Mouse (Mus musculus) heart, postnatal 25 days (tissue): ENCODE measurements around the gene Fbxl3. TPM values are rescaled to one million over a fixed set of nuclear protein-coding genes. Genes with fewer than 3 reads are reported as not detected.

Experiments
- DNase-seq: peaks from one replicate; pipeline ENCODE4 v3.0.0; 2022; ENCODE audit warnings: low spot score
- intact Hi-C: fragments of 180-260 bp; cut with DNase I; formaldehyde crosslinking; loops from one replicate; pipeline ENCODE4 v1.15.1; 2025
- total RNA-seq, 2 experiments: library from RNA; stranded (reverse); gene quantifications; 2 replicates each; pipeline ENCODE4 v1.2.3; 2021

Gene Fbxl3
- total RNA-seq, 2 experiments from 2014 or later = 53.9 to 55.5 TPM

DNA sequence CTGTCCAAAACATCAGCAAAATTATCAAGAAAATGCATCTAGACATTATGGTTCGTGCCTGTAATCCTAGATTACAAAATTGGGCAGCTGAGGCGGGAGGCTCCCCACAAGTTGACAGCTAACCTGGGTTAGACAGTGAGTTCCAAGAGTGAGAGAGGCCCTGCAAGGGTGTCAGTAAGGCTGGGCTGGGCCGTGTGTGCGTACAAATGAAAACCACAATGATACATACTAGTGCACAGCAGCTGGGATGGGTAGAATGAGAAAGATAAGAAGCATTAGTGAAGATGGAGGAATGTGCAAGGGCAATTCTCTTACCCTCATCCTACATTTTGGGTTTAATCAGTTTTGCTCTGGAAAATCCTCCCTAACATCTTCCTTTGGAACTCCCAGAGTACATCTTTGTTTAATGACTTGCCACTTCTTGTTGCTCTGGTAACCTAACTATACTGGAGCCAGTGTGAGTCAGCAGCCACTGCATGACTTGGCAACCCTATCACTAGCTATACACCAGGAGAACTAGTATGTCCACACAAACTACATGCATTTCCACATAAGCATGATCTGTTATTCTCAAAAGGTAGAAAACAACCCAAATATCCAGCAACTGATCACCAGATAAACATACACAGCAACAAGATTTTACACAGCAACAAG is 12.6 kb downstream of the Fbxl3 start:
- no peak for DNase-seq
- intact Hi-C loops = no loop called here

DNA sequence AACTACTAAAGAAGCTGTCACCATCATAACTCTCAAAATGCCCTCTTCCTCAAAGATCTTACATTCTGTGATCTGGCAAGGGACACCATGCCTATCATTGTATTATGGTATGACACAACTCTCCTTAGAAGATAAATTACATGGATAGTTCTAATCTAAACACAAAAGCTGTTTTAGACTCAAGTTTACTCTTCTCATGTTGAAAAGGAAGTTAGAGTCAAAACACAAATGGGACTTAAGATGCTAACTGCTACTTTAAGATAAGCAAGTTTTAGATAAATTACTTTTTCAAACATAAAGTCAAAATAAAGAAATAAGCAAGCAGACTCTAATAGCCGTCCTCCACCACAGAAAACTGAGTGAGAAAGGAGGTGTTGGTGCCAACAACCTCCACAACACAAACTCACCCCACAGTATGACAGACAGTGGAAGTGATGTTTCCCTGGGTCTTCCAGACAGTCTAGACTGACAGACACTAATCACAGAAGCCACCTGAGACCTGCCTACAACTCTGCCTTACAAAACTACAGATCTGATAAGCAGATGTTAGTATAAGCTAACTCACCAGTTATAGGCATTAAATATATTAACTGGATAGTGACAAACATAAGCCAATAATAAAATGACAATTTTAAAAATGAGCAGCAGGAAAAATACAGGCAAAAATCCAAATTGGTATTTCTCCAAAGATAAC is 13.4 kb downstream of the Fbxl3 start:
- intact Hi-C loops = no loop called here
- no peak for DNase-seq

DNA sequence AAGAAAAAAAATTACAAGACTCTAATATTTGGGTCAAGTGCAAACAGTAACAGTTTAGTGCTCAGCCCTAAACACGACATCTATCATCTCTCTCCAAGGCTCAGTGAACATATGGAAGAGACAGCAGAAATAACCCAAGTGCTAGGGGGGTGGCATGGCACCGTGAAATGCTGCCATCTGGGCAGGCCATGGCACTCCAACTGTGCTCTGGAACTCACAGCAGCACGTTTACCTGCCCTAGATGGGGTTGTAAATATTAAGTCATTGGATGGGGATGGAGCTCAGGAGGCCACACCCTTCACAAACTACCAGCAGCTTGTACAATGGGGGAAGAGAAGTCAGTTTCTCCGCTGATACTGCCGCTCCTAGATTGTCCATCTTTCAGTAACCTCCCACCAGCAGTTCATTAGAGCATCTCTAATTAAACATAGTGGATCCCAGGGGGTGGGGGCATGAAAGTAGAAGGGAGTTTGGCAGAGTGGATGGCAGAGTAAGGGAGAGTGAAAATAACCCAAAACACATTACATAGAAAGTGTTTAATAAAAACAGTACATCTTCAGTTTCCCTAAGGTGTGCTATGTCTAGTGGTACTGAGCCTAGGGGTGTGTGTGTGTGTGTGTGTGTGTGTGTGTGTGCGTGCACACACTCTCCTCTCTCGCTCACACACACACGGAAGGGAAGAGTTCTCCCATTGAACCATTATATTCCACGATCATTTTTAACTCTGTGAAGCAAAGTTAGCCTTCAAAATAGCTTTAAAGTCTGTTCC is 20.0 kb downstream of the Fbxl3 start:
- intact Hi-C loops = no loop called here
- DNase-seq = no peak

DNA sequence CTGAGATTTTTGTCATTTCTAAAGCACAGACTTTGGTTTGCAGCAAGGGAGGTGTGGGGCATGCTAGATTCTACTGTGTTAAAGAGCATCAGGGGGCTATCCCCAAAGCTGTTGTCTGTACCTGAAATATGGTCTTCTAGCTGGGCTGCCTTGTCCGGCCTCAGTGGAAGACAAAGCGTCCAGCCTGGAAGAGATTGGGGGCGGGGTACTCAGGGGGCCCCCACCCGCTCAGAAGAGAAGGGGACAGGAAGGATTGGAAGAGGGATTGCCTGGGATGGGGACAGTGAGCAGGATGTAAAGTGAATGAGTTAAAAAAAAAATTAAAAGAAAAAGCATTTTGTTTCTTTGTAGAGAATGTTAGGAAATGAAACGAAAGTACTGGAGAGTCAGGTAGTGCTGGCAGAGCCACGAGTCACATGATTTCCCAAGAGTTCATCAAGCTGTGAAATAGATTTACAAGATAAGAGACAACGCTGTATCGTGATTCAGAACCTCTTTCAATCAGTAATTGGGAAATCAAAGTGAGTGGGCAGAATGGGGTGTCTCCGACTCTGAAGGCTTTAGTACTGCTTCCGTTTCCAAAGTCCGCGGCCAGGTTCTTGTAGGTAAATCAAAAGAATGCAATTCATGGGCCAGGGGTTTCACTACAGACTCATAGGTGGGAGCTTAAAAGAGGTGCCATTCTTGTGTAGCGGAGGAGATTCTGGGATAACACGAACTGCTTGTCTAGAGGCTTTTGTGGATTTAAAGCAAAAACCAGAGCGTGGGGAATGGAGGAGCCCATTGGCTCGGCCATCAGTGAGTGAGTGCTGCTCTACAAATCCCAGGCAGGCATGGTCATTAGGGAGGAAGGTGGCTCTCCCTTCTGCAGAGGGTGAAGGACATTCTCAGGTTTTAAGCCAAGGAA is 21.1 kb downstream of the Fbxl3 start:
- no peak for DNase-seq
- intact Hi-C loops = no loop called here

DNA sequence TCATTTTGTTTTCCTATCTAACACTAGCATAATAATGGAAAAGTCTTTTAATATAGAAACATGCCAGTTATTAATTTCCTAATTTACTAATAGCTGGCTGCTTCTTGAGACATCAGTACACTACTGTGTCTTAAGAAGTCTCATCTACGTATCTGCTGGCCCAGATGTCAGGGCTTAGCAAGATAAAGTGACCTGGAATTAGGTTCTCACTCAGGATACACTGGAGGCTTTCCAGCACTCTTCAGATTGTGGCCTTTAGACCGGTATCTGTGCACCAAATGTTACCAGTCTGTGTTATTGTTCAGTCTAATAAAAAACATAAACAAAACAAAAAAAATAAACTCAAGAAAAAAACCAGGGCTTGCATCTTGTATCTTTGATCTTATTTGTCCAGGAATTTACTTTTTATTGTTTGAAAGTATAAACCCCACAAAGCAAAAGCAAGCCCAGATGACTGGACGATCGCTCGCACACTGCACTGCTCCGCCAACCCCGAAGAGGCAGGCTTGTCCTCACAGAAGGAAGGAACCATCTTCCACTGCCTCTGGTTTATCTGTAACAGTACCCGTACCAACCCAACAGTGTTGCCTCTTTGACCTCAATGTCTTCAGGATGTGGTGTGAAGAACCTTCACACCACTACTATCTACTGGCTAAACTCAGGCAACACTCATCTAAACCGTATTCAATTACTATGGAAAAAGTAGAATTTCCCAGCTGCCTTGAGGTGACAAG is 21.9 kb downstream of the Fbxl3 start:
- intact Hi-C loops = no loop called here
- no peak for DNase-seq

DNA sequence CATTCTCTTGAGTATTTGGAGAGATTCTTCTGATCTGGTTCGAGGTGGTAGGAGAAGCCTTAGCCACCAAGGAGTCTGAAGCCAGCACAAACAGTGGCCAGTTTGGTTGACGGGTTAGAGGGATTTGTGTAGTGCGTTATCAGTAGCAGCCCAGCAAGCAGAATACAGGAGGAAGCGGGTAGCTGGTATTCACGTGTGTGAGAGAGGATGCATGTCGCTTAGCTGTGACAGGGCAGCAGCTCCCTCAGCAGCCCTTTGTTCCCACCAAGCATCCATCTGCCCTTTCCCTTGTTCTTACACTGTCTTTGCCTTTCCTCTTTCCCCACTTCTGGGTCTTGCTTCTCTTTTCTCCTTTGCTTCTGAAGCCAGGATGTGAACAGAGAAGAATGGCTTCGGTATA is 24.2 kb downstream of the Fbxl3 start:
- no peak for DNase-seq
- intact Hi-C loops = no loop called here

DNA sequence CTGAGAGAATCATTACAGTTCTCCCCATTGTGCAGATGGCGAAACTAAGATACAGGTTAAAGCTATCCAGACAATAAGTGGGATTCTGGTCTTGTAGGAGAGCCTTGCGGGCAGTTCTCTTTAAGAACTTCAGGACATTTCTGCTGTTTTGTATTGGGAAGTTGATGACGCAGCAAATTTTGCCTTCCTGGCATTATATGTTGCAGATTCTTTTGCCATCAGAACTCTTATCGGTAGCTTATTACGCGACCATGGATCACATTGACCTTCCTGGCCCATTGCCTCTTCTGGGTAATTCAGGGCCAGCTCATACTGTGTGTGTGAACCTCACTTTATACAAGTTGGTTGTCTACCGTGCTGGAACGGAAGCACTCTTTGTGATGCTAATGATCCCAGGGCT is 25.5 kb downstream of the Fbxl3 start:
- no peak for DNase-seq
- intact Hi-C loops = loop anchor here (5.0 kb wide), 1 partner anchor 463 kb away; no protein-coding TSS in a partner anchor

DNA sequence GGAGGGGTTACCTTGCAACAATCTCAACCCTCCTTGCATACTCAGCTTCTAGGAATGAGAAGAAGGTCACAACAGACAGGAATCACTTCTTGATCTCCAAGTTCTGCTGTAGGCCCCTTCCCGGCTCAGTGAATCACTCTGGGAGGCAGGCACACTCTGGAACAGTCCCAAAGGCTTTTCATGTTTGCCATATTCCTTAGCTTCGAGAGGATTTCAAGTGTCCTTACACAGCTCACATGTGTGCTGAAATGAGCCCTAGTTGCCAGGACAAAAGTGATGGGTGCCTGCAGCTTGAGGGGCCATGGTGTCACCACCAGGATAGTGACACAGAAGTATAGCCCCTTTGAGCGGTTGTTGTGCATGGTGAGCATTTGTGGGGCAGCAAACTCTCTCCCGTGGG is 26.6 kb downstream of the Fbxl3 start:
- DNase-seq = no peak
- intact Hi-C loops = loop anchor here (5.0 kb wide), 1 partner anchor 465 kb away; no protein-coding TSS in a partner anchor

DNA sequence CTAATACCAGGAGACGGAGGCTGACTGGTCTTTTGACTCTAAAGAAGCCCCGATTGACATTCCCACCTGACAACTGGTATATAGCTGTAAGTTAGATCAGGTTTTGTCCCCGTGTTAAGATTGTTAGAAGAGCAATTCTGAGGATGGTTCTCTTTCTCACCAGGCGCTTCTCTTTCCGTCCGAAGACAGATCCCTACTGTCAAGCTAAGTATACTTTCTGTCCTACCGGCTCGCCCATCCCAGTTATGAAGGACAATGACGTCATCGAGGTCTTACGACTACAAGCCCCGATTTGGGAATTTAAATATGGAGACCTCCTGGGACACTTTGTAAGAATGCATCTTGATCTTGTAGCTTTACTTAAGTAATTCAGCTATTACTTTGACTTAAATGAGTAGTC is 27.9 kb downstream of the Fbxl3 start:
- intact Hi-C loops = loop anchor here (5.0 kb wide), 1 partner anchor 466 kb away; no protein-coding TSS in a partner anchor
- no peak for DNase-seq

DNA sequence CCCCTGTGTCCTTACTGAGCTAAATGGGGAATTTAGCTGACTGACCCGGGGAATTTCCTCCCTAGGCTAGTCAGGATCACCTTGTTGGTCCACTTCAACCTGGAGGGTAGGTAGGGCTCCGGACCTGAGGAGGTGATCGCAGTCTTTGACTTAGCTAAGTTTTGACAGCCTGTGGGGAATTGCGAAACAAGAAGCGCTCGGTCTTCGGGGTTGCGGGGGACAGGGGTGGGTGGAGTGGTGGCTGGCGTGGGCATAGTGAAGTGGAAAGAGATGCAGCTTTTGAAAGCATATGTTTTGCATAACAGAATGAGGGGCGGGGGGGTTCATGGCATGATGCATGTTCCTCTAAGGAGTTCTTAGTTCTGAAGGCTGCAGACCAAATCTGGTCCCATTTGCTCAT is 28.6 kb downstream of the Fbxl3 start:
- no peak for DNase-seq

DNA sequence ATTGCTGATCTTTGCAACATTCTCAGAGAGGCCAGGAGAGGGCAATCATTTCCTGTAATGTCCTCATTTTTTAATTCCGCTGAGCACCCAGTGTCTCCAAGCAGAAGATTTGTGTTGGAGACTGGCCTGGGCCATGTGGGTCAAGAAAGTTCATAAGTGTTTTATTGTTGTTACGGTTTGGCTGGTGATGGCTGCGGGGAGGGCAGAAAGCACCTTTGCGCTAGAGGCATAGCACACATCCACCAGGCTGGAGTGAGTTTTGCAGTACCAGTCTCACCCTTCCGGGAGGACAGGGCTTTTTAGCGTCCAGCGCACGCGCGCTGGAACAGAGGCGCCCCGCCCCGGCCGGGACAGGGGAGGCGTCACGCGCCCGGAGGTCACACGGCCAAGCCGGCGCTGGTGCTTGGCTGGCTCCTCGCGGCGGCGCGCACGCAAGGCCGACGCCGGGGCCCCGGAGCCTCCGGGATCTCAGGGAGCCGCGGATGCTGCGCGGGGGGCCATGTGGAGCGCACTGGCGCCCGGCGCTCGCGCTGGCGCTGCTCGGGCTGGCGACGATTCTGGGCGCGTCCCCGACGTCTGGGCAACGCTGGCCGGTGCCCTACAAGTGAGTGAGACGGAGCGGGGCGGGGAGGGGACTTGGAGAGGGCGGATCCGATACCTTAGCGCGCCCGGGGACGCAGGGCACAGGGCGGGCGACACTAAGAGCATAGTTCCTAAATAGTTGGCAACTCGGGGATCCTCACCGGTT is 29.3 kb downstream of the Fbxl3 start, which contains the start of gene Cln5:
Gene Cln5, plus strand, starts transcription at position 353 of the 748 bp plus-strand sequence.
- intact Hi-C loops = loop anchor here (1.0 to 5.0 kb wide), 2 partner anchors 28 to 467 kb away; no protein-coding TSS in a partner anchor

More for the DNA sequence above, 28.6 kb downstream of the Fbxl3 start:
- intact Hi-C loops = loop anchor here (1.0 to 5.0 kb wide), 2 partner anchors 28 to 467 kb away; no protein-coding TSS in a partner anchor

DNA sequence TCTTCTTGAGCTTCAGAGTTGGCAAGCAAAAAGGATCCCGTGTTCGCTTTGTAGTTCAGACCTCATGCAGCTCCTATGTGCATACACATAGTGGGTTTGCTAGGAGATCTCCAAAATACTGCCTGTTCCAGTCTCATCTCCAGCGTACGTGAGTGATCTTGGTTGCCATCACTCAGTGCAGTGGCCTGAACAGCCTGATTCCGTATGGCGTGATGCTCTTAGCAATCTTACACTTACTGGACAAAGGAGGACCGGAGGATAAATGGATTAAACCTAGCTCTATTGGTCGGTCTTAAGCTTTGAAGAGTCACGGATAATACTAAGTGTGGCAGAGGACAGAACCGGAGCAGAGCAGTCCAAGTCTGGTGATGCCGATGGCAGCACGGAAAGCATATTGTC is 29.9 kb downstream of the Fbxl3 start:
- DNase-seq = no peak
- intact Hi-C loops = no loop called here

More for the DNA sequence above, 29.3 kb downstream of the Fbxl3 start, which contains the start of gene Cln5:
- DNase-seq = peak; percentile 94

DNA sequence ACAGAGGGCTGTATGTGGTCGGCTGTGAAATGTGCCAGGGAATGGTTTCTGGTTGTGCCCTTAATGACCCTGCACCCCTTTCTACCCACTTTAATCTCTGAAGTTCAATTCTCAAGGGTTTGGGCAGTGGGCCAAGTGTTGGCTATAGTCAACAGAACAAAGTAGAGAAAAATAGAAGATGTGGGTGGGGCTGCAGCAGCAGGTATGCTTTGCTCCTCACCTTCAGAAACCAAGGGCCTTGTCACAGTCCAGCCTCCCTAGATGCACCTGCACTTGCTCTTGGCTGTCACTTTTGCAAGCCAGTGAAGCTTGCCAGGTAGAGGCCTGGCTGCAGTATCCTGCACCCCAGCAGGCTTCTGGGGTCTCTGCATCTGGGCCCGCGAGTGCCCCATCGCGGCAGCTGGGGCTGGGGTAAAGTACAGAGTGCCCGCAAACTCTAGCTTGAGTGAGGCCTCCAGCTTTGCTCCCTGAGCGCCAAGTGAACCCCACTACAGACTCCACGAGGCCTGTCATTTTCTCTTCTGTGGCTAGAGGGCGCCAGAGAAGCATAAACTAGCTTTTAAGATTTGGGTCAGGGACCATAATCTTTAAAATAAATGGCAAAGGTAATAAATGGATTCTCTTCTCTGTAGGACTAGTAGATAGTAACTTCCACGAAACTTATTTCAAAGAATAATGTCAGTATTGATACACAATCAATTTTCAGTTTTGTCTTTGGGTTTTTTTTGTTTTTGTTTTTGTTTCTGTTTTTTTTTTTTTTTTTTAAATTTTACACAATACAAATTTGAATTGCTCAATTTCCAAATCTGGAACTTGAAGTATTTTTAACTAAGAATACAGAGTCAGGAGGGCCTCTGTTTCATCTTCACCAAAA is 33.8 kb downstream of the Fbxl3 start:
- intact Hi-C loops = loop anchor here (2.0 kb wide), 1 partner anchor 65 kb away; no protein-coding TSS in a partner anchor
- peak; percentile 19 for DNase-seq

DNA sequence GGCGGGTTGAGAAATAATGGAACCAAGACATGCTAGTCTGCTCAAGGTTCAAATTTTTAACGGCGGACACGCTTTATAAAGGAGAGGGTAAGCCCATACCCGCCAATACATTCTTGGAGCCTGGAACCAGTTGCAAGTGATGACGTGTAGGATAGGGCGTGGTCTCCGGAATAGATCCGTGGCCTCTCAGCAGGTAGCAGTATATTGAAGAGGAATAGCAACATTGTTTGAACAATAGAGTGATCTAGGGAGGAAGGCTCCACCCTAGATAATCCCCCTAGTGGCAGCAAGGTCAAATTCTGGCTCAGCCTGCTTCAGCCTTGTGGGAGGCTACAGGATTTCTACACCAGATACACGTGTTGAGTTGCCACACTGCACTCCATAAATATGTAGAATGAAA is 39.9 kb downstream of the Fbxl3 start:
- DNase-seq = no peak
- intact Hi-C loops = no loop called here

DNA sequence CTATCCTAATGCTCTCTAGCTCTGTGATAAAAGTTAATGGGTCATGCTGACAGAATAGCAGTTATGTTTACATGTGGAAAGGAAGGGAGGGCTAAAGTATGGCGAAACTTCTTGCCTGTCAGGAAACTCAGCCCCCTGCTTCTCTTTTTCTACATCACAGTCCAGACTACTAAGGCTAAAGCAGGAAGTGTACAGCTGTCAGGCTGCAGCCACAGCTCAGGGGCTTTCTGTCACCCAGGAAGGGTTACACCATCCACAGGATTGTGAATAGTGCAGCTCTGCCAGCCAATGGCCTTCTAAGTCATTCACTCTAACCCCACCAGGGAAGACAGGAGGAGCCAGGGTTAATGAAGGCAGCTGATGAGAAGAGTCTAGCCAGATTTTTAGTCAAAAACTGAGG is 40.4 kb downstream of the Fbxl3 start:
- intact Hi-C loops = no loop called here

DNA sequence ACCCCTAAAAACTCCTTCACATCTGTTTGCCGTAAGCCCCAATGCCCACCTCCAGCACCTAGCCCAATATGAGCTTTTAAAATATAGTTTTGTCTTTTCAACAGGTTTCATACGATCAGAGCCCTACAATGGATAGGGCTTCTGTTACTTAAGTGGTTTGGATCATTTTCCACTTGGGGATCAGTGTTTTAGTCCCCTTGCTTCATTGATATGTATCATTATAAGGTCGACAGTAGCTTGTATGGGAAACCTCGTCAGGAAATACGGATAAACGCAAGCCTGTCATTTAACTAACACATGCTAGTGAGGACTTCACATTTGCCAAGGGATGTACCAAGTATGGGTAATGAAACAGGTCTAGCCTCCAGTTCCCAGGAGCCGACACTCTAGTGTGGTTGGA is 42.8 kb downstream of the Fbxl3 start:
- intact Hi-C loops = no loop called here
- DNase-seq = no peak

More for the DNA sequence above, 40.4 kb downstream of the Fbxl3 start:
- DNase-seq = no peak

DNA sequence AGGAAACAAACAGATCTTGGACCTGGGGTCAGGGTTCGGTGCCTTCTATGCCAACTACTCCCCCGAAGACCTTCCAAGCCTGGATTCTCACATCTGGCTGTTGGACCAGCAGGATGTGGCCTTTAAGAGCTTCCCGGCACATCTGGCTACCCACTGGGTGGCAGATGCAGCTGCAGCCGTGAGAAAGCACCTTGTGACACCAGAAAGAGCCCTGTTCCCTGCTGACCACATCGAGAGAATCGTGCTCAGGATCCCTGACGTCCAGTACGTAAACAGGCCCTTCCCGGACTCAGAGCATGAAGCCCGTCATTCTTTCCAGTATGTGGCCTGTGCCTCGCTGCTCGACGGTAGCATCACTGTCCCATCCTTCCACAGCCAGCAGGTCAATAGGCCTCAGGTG is 44.6 kb downstream of the Fbxl3 start:
- intact Hi-C loops = no loop called here
- no peak for DNase-seq
